Mouse (Mus musculus) bone marrow, adult 2 months (tissue): ENCODE results near the gene Cinp.
"Not testable (repeated sequence)": the region's sequence is repeated elsewhere in the genome, so short reads cannot be mapped to it uniquely, and the experiment has no call there.

ENCODE experiments used
- CTCF ChIP-seq: fragments of 200-500 bp; IDR thresholded peaks from 2 replicates; pipeline ENCODE4 v1.5.1; 2011; ENCODE audit warnings: low read length, control low read depth; ENCODE audit not compliant: control insufficient read depth, insufficient read depth
- POLR2A ChIP-seq: fragments of 200-500 bp; IDR thresholded peaks from 2 replicates; pipeline ENCODE4 v1.6.1; 2011; ENCODE audit warnings: low read depth, mild to moderate bottlenecking, control low read depth, low read length, borderline replicate concordance; ENCODE audit not compliant: control insufficient read depth

DNA sequence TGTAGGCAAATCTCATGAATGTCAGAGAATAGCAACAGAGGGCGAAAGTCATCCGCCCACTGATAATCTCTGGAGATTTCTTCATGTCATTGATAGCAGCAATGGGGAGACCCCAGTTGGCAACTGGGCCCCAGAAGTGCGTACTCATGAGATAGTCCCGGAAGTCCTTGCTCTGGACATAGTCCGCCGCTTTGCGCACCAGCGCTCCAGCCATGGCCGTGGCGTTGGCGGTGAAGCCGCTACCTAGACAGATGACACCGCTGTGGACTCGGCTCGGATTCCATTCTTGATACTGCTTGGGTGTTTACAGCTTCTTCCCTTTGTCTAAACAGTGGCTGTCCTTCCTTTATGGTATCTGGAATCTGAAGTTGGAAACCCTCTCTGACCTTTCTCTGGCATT, 30.3 kb downstream of the Cinp start:
- not testable (repeated sequence) for TF ChIP-seq CTCF, POLR2A
